Mouse (Mus musculus) testis, postnatal 10 days (tissue): Measurements from ENCODE around the gene Mpc1.
A peak's percentile ranks its signal among the peaks of the same experiment; 100 is the strongest.
"Not testable (repeated sequence)": the region's sequence is repeated elsewhere in the genome, so short reads cannot be mapped to it uniquely, and the experiment has no call there.

Experiments used
- DNase-seq: peaks from one replicate; pipeline ENCODE4 v3.0.0; 2021; ENCODE audit warnings: low spot score

Gene Mpc1

GRCm38 (mm10) chr17:8278356-8278755 is 4.3 kb upstream of the Mpc1 start:
- DNase-seq: no peak

GRCm38 (mm10) chr17:8283526-8284253 is 986 bp downstream of the Mpc1 start:
- peak; percentile 94 for DNase-seq

DNA sequence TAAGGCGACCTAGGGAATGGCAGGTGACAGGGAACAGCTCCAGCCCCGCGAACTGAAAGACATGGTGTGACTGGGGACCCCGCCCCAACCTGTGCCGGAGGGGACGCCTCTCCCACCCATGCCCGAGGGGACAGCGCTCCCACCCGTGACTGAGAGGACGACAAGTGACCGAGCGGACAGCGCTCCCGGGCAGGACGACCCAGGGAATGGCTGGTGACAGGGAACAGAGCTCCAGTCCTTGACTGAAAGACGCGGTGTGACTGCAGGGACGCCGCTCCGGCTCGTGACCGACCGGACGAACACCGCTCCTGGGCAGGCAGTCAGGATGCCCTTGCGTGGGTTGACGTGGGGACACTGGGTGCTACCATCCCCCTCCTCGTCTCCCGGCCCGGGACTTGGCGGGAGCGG is 1.6 kb downstream of the Mpc1 start:
- peak; percentile 63 for DNase-seq

DNA sequence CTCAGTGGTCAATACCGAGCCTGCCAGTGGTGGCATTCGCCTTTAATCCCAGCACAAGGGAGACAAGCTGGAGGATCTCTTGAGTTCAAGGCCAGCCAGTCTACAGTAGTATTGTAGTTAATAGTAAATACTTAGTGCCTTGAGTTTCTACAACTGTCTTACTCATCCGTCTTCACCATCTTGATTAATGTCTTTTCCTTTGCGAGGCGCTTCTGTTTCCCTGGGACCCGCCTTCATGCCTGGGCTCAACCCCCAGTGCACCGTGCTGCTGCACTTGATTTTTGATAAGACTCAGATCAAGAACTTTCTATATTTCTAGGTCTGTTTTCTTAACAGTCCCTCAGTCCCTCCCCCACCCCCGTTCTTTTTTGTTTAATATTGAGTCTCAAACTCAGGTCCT is 2.4 kb downstream of the Mpc1 start:
- no peak for DNase-seq

DNA sequence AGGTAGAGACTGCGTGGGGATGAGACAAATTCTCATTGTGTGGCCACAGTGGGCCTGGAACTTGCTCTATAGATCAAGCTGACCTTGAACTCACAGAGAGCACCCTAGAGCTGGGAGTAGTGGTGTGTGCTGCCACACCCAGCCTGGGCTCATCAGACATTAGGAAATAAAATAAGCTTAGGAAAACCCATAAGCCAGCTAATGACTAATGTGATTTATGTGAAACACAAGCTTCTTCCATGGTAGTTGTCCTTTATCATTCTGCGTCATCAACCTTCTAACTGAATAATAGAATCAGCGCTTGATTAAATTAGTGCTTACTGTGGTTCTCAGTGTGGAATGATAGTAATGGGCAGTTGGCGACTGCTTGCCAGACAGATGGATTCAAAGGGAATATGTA is 4.3 kb downstream of the Mpc1 start:
- no peak for DNase-seq

GRCm38 (mm10) chr17:8289993-8290679 is 7.4 kb downstream of the Mpc1 start:
- no peak for DNase-seq

- DNase-seq: no peak
These were observed 8.0 kb downstream of the Mpc1 start for GRCm38 (mm10) chr17:8290736-8291135.

GRCm38 (mm10) chr17:8295825-8296224 is 13.1 kb downstream of the Mpc1 start:
- DNase-seq: no peak

GRCm38 (mm10) chr17:8296313-8296844 is 13.7 kb downstream of the Mpc1 start:
- DNase-seq: no peak

DNA sequence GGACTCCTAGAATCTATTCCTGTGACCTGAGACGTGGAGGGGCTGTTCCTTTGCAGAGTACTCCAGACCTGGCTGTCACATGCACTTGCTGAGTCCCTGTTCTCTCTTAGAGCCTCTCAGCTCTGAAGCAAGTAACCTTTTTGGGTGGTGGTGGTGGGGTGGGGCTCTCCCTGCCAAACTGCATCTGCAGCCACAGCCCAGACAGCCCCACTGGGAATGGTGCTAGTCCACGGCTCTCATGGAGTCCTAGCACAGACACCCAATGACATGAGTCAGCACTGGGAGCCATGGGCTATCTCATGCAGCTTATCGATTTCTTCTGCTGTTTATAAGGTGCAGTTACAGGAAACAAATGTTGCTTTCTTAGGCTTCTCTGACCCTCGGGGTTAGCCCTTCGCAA is 15.0 kb downstream of the Mpc1 start:
- DNase-seq: no peak

- no peak for DNase-seq
These were observed 15.6 kb downstream of the Mpc1 start for GRCm38 (mm10) chr17:8298281-8298680.

GRCm38 (mm10) chr17:8299524-8299923 is 16.8 kb downstream of the Mpc1 start:
- DNase-seq: no peak

DNA sequence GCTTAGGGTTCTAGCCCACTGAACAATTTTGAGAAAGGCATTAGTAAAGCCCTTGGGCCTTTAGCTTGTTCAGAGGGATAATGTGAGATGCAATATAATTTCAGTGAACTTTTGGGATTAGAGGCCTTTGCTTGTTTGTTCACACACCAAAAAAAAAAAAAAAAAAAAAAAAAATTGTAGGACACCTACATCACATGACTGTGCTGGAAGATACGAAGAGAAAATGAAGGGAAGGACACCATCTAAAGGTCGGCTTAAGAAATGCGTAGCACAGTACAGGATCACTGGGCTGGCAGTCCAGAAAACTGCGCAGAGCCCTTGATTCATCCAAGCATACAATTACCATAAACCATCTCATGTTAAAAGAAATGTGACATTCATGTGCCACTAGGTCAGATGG is 18.8 kb downstream of the Mpc1 start:
- no peak for DNase-seq

DNA sequence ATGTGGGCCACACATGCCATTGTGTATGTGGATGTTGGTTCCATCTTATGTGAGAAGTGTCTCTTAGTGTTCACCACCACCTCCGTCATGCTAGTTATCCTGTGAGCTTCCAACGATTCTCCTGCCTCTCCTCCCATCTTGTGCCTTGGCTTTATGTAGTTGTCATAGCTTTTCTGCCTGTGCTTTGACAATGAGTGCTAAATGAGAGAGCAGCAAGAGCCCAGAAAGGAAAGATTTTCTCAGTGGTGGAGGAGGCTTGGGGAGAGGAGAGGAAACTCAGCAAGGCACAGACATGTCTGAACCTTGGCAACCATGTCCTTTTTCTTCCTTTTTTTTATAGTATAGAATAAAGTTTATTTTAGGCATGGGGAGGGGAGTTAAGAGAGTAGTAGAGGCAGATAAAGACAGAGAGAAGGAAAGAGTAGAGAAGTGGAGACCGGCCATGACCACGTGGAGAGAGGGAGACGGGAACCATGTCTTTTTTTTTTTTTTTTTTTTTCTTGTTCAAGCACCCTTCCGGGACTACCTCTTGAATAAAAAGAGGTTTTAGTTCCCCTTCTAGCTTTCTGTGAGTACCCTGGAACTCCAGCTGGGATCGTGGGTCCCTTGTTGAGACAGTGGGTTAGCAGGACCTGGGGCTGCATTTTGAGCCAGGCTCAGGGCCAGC is 20.2 kb downstream of the Mpc1 start:
- no peak for DNase-seq

- no peak for DNase-seq
These were observed 21.0 kb downstream of the Mpc1 start for GRCm38 (mm10) chr17:8303671-8304070.

DNA sequence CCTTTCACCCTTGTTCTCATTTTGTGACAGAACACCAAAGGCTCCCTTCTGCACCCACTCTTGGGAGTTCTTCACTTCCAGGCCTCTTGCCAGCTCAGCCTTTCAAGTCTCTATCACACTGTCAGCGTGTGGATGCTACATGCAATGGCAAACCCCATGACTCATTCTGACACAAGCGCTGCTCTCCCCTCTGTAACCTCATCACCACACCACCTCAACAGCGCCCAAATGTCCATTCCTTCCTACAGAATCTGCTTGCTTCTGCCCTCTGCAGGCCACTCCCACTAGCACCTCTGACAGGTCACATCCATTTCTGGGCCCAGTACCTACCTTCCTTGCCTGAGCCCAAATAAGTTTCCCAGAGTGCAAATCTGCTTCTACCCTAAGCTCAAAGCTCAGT is 23.1 kb downstream of the Mpc1 start:
- no peak for DNase-seq

- peak; percentile 96 for DNase-seq
These were observed 28.3 kb downstream of the Mpc1 start, which contains the start of gene Sft2d1 for GRCm38 (mm10) chr17:8310838-8311614. TSS of gene Sft2d1 (plus strand) at chr17:8311102.

DNA sequence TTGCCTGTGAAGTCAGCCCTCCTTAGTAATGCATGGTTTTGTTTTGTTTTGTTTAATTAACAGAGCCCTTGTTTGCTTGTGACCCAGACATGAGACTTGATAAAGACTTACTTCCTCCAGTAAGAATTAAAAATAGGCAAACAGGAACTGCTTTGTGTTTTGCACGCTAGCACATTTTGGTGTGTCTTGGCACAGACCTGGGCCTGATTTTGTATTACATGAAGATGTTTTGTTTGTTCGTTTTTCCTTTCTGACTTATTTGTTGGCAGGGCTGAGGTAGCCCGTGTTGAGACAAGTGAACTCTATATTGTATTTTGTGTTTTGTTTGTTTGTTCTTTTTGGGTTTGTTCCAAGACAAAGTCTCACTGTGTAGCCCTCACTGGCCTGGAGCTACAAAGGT is 29.0 kb downstream of the Mpc1 start:
- DNase-seq: no peak

GRCm38 (mm10) chr17:8313976-8314375 is 31.3 kb downstream of the Mpc1 start:
- DNase-seq: no peak

DNA sequence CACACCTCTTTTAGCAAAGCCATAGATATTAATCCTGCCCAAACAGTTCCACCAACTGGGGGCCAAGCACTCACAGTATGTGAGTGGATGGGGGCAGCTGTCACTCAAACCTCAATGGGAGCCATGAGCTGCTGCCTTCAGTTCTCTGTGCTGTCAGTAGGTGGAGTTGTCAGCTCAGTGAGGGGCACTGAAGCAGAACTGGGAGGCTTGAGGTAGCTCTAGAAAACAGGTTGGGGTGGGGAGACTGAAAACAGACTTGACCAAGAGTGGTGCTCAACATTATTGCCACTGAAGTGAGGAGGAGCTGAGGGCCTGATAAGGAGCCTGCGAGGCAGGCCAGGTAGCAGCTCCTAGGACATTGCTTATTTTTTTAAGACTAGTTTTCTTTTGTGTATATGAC is 33.5 kb downstream of the Mpc1 start:
- no peak for DNase-seq

GRCm38 (mm10) chr17:8326877-8327276 is 44.2 kb downstream of the Mpc1 start:
- not testable (repeated sequence) for DNase-seq

- DNase-seq: no peak
These were observed 45.9 kb downstream of the Mpc1 start for GRCm38 (mm10) chr17:8328511-8329174.
